Mouse (Mus musculus): Measurements from ENCODE around the gene Arpc1b. TPM values are rescaled to one million over a fixed set of nuclear protein-coding genes. Genes with fewer than 3 reads are reported as not detected.
A peak's percentile ranks its signal among the peaks of the same experiment; 100 is the strongest.
"Not testable (repeated sequence)": the region's sequence is repeated elsewhere in the genome, so short reads cannot be mapped to it uniquely, and the experiment has no call there.

Arpc1b gene
- 10 to 100 TPM; 28.3 to 30.3 TPM for total RNA-seq (2021)

DNA sequence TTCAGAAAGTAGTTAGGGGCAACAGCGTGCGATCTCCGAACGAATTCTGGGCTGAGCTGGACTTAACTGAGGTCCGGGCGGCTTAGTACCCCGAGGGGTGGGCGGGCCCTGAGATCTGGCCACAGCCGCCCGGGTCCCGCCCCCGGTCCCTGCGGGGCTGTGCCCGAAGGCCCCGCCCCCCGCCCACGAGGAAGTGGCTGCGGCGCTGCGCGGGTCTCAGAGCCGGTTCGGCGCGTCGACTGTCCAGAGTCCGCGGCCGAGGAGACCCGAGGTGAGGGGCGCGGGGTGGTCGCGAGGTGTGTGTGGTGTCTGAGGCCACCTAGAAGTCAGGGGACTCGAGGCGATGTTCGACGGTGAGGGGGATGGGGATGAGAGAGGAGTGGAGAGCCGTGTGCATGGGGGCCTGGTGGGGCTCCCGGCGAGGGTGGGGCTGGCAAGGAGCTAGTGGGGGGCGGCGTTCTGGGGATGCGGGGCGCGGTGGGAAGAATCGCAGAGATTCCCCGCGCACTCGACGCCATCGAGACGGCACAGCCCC, at the start of gene Arpc1b:
TSS of gene Arpc1b (plus strand) at position 145 of the 535 bp plus-strand sequence.
- peak in 1 of 2 experiments; percentile 88 for DNase-seq (ENCODE audit: extremely low spot score in 1 of 2, low spot score in 2 of 2)
- intact Hi-C loops (cut with DNase I) = no loop called here

DNA sequence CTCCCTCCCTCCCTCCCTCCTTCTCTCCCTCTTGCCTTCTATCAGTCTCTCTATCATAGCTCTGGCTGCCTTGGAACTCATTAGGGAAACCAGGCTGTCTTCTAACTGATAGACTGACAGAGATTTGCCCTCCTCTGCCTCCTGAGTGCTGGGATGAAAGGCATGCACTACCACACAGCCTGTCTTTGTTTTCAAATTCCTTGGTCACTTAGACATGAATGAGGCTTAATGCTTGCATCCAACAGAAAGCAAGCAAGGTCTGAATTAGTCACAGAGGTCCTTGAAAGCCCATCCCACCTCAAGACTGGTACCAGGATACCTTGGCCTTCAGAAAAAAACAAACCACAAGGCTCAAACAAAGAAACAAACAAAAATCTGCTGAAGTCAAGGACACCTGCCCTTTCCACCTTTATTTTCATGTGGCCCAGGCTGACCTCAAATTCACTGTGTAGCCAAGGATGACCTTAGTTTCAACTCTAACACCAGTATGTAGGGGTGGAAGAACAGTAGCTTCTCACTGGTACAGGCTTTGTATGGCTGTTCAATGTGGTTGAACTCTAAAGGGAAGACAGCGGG, 49.2 kb upstream of the Arpc1b start:
- intact Hi-C loops (cut with DNase I) = no loop called here

GRCm38 (mm10) chr5:145068863-145069262, 45.2 kb upstream of the Arpc1b start:
- no peak for DNase-seq (ENCODE audit: extremely low spot score in 1 of 2, low spot score in 2 of 2)
- intact Hi-C loops (cut with DNase I) = no loop called here

More for the DNA sequence above, 49.2 kb upstream of the Arpc1b start:
- DNase-seq (ENCODE audit: extremely low spot score in 1 of 2, low spot score in 2 of 2) = no peak

DNA sequence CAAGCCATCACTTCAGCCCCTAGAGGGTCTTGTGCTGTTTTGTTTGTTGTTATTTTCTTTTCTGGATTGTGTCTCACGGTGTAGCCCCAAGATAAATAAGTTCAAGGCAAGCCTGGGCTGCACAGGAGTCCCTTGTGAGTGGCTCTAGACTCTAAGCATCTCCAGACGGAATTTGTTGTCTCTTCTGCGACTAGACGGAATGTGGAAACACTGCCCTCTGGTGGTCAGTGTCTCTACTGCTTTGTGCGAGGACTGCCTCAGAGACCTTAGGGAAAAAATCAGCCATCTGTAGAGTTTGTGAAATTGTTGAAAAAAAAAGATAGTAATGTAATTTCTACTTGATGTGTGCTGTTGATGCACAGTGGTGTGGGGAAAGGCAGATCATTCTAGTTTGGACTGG, 44.3 kb upstream of the Arpc1b start:
- peak; percentile 73 to 78 for DNase-seq (ENCODE audit: extremely low spot score in 1 of 2, low spot score in 2 of 2)
- intact Hi-C loops (cut with DNase I) = loop anchor here (5.0 kb wide), 1 partner anchor 52 kb away; no protein-coding TSS in a partner anchor

DNA sequence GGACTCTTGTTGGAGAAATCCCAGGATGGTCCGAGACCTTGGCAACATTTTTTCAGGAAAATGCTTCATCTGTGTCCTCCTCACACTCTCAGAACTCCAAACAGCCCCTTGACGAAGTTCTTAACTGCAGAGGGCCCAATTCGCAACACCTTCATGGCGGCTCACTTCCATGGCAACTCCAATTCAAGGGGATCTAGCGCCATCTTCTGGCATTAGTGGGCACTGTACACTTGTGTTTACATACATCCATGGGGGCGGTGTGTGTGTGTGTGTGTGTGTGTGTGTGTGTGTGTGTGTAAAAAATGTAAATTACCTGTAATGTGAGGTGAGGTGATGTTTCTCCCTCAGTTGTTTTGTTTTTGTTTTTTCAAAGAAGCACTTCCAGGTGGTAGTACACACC, 42.7 kb upstream of the Arpc1b start:
- DNase-seq (ENCODE audit: extremely low spot score in 1 of 2, low spot score in 2 of 2) = no peak
- intact Hi-C loops (cut with DNase I) = loop anchor here (5.0 kb wide), 1 partner anchor 54 kb away; no protein-coding TSS in a partner anchor

DNA sequence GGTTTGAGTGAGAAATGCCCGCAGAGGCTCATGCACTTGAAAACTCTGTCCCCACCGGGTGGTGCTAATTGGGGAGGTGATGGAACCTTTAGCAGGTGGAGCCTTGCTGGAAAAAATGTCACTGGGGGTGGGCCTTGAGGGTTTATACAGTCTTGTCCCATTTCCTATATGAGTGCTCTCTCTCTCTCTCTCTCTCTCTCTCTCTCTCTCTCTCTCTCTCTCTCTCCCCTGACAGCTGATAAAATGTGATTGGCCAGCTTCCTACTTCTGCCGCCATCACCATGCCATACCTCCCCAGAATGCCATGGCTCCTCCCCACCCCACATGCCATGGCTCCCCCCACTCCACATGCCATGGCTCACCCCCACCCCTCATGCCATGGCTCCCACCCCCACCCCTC, 38.9 kb upstream of the Arpc1b start:
- no peak for DNase-seq (ENCODE audit: extremely low spot score in 1 of 2, low spot score in 2 of 2)
- intact Hi-C loops (cut with DNase I) = no loop called here

- DNase-seq (ENCODE audit: extremely low spot score in 1 of 2, low spot score in 2 of 2) = no peak
- intact Hi-C loops (cut with DNase I) = no loop called here
These were observed 32.0 kb upstream of the Arpc1b start for GRCm38 (mm10) chr5:145081866-145082613.

- DNase-seq (ENCODE audit: extremely low spot score in 1 of 2, low spot score in 2 of 2); intact Hi-C loops (cut with DNase I): not testable (repeated sequence)
These were observed 30.8 kb upstream of the Arpc1b start for GRCm38 (mm10) chr5:145083201-145083600.

DNA sequence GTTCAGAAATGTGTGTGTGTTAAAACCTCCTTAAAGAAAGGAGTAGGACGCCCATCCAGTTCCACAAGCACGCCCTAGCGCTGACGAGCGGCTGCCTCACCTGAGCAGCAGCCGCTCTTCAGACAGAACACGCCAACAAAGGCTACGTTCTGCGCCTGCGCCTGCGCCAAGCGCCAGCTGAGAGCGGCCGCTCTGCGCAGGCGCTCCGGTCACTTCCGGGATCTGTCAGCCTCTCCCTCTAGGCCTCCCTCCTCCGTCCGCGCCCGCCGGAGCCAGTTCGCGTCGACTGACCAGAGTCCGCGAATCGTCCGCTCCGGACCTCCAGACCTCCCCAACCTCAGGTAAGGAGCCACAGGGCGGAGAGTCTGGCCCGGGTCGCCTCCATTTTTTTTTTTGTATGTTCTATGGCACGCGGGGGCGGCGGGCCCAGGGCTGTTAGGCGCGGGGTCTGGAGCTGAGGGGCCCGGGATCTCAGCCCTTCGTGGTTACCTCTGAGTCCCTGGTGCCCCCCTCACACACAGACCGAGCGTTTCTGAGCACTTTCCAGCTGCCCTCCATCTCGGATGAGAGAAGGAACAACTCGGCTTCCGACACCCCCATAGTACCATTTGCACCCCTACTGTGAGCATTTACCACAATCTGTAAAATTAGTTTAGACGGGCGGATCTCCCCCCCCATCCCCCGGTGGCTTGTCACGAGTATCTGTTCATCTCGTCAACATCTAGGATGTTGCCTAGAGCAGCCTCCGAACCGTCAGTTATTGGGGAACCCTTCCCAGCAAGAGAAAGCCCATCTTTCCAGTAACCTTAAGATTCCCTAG, 30.2 kb upstream of the Arpc1b start, which contains the start of the genes Arpc1a and Kpna7:
TSS of gene Arpc1a (plus strand) at position 199 of the 820 bp plus-strand sequence.
TSS of gene Kpna7 (minus strand) at position 399 of the 820 bp plus-strand sequence.
- intact Hi-C loops (cut with DNase I) = no loop called here
- peak; percentile 84 to 96 for DNase-seq (ENCODE audit: extremely low spot score in 1 of 2, low spot score in 2 of 2)

DNA sequence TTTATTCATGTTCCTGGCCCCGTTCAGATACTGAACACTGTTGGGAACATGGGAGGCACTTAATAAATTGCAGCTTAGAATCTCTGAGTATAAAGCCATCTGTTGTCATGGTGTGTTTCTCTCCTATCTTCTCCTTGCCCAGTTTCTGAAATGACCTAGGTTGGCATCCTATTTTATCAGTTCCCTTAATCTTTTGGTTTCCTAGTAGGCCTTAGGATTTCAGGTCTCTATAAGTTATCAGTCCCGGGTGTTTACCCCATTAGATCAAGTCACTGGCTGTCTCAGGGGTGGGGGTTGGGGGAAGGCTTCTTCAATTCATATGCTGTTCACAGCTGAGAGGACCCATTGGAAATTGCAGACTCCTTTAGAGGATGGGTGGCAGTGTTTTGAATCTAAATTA, 29.2 kb upstream of the Arpc1b start:
- DNase-seq (ENCODE audit: extremely low spot score in 1 of 2, low spot score in 2 of 2) = no peak
- intact Hi-C loops (cut with DNase I) = no loop called here

DNA sequence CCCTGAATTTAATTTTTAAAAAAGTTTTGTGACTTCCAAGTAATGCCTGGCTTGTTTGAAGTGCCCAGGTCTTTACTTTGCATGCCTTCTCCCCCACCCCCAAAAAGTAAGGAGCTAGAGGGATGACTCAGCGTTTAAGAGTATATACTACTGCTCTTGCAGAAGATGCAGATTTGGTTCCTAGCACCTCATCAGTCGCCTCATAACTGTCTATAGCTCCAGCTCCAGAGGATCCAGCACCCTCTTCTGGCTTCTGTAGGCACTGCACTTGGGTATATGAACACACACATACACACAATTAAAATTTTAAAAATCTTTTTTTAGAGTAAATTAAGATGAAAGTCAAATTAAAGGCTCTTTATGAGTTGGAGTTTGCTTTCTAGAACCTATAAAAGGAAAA, 25.8 kb upstream of the Arpc1b start:
- no peak for DNase-seq (ENCODE audit: extremely low spot score in 1 of 2, low spot score in 2 of 2)
- intact Hi-C loops (cut with DNase I) = no loop called here

GRCm38 (mm10) chr5:145089878-145090277, 24.1 kb upstream of the Arpc1b start:
- intact Hi-C loops (cut with DNase I) = no loop called here

DNA sequence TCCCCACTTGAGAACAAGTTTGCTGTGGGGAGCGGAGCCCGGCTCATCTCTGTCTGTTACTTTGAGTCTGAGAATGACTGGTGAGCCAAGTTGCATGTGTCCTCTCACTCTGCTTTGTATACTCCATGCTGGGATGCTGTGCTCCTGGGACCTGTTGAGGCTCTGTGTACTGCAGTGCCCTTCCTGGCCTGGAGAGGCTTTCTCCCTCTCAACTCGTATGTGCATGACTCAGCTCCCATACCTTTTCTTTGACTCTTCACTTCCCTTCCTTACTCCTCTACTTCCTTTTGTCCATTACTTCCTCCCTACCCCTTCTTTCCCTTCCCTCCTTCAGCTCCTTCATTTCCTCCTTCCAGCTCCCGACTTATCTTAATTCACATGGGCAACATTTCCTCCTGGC, 17.8 kb upstream of the Arpc1b start:
- intact Hi-C loops (cut with DNase I) = no loop called here

More at GRCm38 (mm10) chr5:145089878-145090277, 24.1 kb upstream of the Arpc1b start:
- no peak for DNase-seq (ENCODE audit: extremely low spot score in 1 of 2, low spot score in 2 of 2)

DNA sequence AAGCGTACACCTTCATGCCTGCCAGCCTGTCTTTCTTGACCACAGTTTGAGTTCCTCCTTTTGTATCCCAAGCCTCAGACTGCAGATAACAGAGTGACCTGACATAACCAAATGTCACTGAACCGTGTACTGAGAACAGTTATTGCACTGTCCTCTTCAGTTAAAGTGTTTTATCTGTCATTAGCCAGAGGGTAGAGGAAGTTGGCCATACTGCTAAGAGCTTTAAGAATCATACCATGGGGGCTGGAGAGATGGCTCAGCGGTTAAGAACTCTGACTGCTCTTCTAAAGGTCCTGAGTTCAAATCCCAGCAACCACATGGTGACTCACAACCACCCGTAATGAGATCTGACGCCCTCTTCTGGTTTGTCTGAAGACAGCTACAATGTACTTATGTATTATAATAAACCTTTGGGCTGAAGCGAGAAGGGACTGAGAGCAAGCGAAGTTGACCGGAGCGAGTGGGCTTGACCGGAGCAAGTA, 15.6 kb upstream of the Arpc1b start:
- no peak for DNase-seq (ENCODE audit: extremely low spot score in 1 of 2, low spot score in 2 of 2)
- intact Hi-C loops (cut with DNase I) = no loop called here

More for the DNA sequence above, 17.8 kb upstream of the Arpc1b start:
- no peak for DNase-seq (ENCODE audit: extremely low spot score in 1 of 2, low spot score in 2 of 2)

GRCm38 (mm10) chr5:145100960-145101359, 13.1 kb upstream of the Arpc1b start:
- no peak for DNase-seq (ENCODE audit: extremely low spot score in 1 of 2, low spot score in 2 of 2)
- intact Hi-C loops (cut with DNase I) = no loop called here

DNA sequence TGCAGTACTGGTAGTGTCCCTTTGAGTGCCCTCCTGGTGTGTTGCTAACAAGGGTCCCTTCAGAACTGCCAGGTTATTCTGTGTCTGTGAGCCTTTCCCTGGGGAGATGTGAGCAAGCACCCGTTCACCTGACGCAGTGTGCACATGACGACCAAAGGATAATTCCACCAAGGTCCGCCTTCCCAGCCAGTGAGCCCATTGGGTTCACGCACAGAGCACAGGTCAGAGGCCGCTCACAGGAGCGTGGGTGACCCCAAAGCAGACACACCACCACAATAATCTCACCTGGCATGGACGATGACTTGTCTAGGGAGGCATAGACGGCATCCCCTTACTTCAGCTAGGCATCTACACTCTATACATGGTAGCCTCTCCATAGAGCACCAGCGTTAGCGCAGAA, 12.6 kb upstream of the Arpc1b start:
- intact Hi-C loops (cut with DNase I); DNase-seq (ENCODE audit: extremely low spot score in 1 of 2, low spot score in 2 of 2): not testable (repeated sequence)

GRCm38 (mm10) chr5:145102706-145103105, 11.3 kb upstream of the Arpc1b start:
- no peak for DNase-seq (ENCODE audit: extremely low spot score in 1 of 2, low spot score in 2 of 2)
- intact Hi-C loops (cut with DNase I) = no loop called here

GRCm38 (mm10) chr5:145104328-145104727, 9.7 kb upstream of the Arpc1b start:
- DNase-seq (ENCODE audit: extremely low spot score in 1 of 2, low spot score in 2 of 2) = no peak
- intact Hi-C loops (cut with DNase I) = no loop called here

DNA sequence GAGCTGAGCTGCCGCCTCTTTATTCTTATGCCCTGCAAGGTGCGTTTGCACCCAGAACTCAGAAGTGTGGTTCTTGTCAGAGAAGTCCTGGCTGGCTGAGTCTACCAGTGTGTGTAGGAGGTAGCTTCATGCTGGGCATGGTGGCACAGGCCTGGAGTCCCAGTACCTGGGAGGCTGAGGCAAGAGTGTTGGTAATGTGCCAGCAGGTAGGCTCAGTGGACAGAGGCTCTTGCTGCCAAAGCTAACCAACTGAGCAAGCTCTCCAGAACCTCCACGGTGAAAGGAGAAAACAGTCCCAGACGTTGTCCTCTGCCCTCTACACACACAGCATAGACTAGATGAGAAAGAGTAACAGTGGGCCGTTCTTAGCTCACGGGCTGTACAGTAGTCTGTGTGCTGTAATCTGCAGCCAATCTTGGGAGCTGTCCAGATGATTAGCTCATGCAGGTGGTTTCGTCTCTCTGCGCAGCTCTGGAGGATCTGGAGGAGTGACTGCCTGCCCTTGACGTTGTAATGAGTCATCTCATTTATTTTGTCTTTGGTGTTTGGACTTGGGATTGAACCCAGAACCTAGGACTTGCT, 8.2 kb upstream of the Arpc1b start:
- intact Hi-C loops (cut with DNase I) = no loop called here
- no peak for DNase-seq (ENCODE audit: extremely low spot score in 1 of 2, low spot score in 2 of 2)
